22 mouse cellular contexts compared by ENCODE assay signal in genomic region chr3:90443977-90444376, GRCm38 (mm10). TPM values are rescaled to one million over a fixed set of nuclear protein-coding genes. Genes with fewer than 3 reads are reported as not detected.
DNase-seq lines count a peak whose midpoint lies in the region; ATAC-seq and TF ChIP-seq lines count a peak whose summit lies in the region.
"Had no signal": no experiment of that assay in that cellular context is flagged by ENCODE, and none has a peak within 500 bp of the region (broad histone marks: within the 10 kb centered on the region; RNA-seq: fewer than 3 reads in every experiment).

No protein-coding gene starts in this region.

- H3K4me1 ChIP-seq in E14TG2a.4 (replicated peaks; ENCODE audit: low read depth, low read length): peaks cover 64% of the 10 kb centered on the region
- H3K4me1 ChIP-seq in embryonic facial prominence, embryonic 10.5 days: peaks cover 26% of the 10 kb centered on the region
- H3K4me1 ChIP-seq in liver, embryonic 11.5 days (replicated peaks; ENCODE audit: control insufficient read depth, insufficient read depth, low read length): peaks cover 12% of the 10 kb centered on the region
- H3K4me1 ChIP-seq in midbrain, embryonic 16.5 days (ENCODE audit: control insufficient read depth, insufficient read depth, low read length): peaks cover 17% of the 10 kb centered on the region

- no peaks in the 10 kb centered on the region for H3K9me3 ChIP-seq in E14TG2a.4 (ENCODE audit: low read length)
- H3K9me3 ChIP-seq in embryonic facial prominence, embryonic 10.5 days: no peaks in the 10 kb centered on the region
- no peaks in the 10 kb centered on the region for H3K9me3 ChIP-seq in liver, embryonic 11.5 days (ENCODE audit: control insufficient read depth, low read length)
- no peaks in the 10 kb centered on the region for H3K9me3 ChIP-seq in midbrain, embryonic 16.5 days (replicated peaks; ENCODE audit: control insufficient read depth, low read length, poor library complexity, severe bottlenecking)
- H3K9me3 ChIP-seq: embryonic facial prominence, embryonic 12.5 days; forebrain, embryonic 15.5 days; heart, embryonic 15.5 days; intestine, embryonic 15.5 days had no signal

- no peak for ATAC-seq in liver, embryonic 11.5 days (replicated peaks; ENCODE audit: low FRiP score)
- no peak for ATAC-seq in midbrain, embryonic 16.5 days
- ATAC-seq: forebrain, embryonic 15.5 days; intestine, embryonic 15.5 days had no signal

- no peak overlapping the region for H3K9ac ChIP-seq in liver, embryonic 11.5 days (ENCODE audit: low read depth, low read length)
- H3K9ac ChIP-seq in midbrain, embryonic 16.5 days (ENCODE audit: low read depth, low read length): no peak overlapping the region
- H3K9ac ChIP-seq: embryonic facial prominence, embryonic 12.5 days; forebrain, embryonic 15.5 days; heart, embryonic 15.5 days; hindbrain, embryonic 14.5 days; intestine, embryonic 15.5 days had no signal

- no peak overlapping the region for H3K4me2 ChIP-seq in liver, embryonic 11.5 days
- no peak overlapping the region for H3K4me2 ChIP-seq in midbrain, embryonic 16.5 days (ENCODE audit: low read length)
- H3K4me2 ChIP-seq: embryonic facial prominence, embryonic 12.5 days; forebrain, embryonic 15.5 days; heart, embryonic 11.5 days; heart, embryonic 15.5 days; hindbrain, embryonic 14.5 days; intestine, embryonic 15.5 days had no signal

- DNase-seq in adrenal gland, postnatal 14 days: peak; percentile 41
- no peak for DNase-seq in adrenal gland, adult 8-10 months
- DNase-seq in NIH3T3 (ENCODE audit: low read depth): peak; percentile 20
- DNase-seq in embryonic facial prominence, embryonic 10.5 days (ENCODE audit: low spot score): no peak
- DNase-seq in left cerebral cortex, adult 8-10 months (ENCODE audit: low spot score in 2 of 2): no peak
- DNase-seq in liver, embryonic 11.5 days (ENCODE audit: low spot score): no peak
- DNase-seq: cerebellum, adult 2 months; cerebellum, postnatal 10 days; gastrocnemius, postnatal 10 days; heart, adult 18-20 months; heart, postnatal 14 days; kidney, adult 8-10 months had no signal

- 82% methylated on average over 3 of the region's 3 CpGs for WGBS in embryonic facial prominence, embryonic 10.5 days
- WGBS in liver, embryonic 11.5 days: 87% methylated on average over 3 of the region's 3 CpGs
- WGBS in midbrain, embryonic 16.5 days: 91% methylated on average over 3 of the region's 3 CpGs

- no peak for TF ChIP-seq CTCF in E14TG2a.4 (conservative IDR thresholded peaks at IDR 0.05; ENCODE audit: low read length)

- no peaks in the 10 kb centered on the region for H3K27me3 ChIP-seq in E14TG2a.4 (ENCODE audit: insufficient read depth, low read length)
- H3K27me3 ChIP-seq in embryonic facial prominence, embryonic 10.5 days (replicated peaks; ENCODE audit: low read depth, poor library complexity, severe bottlenecking): no peaks in the 10 kb centered on the region
- H3K27me3 ChIP-seq in liver, embryonic 11.5 days (replicated peaks; ENCODE audit: control insufficient read depth, insufficient read depth, low read length): no peaks in the 10 kb centered on the region
- no peaks in the 10 kb centered on the region for H3K27me3 ChIP-seq in midbrain, embryonic 16.5 days (ENCODE audit: control insufficient read depth, insufficient read depth, low read depth, low read length)
- H3K27me3 ChIP-seq: CH12.LX; embryonic facial prominence, embryonic 12.5 days; forebrain, embryonic 15.5 days; heart, embryonic 15.5 days; intestine, embryonic 15.5 days had no signal

- H3K27ac ChIP-seq in embryonic facial prominence, embryonic 10.5 days (replicated peaks): peak overlapping the region; percentile 5; the same call in 1 of the 2 replicates
- H3K27ac ChIP-seq in liver, embryonic 11.5 days (ENCODE audit: low read depth, low read length): no peak overlapping the region
- H3K27ac ChIP-seq in midbrain, embryonic 16.5 days (ENCODE audit: low read length): no peak overlapping the region
- H3K27ac ChIP-seq: embryonic facial prominence, embryonic 12.5 days; forebrain, embryonic 15.5 days; heart, embryonic 15.5 days; hindbrain, embryonic 14.5 days; intestine, embryonic 15.5 days had no signal

- H3K36me3 ChIP-seq in E14TG2a.4 (ENCODE audit: insufficient read depth, low read length): peaks cover 11% of the 10 kb centered on the region
- H3K36me3 ChIP-seq in embryonic facial prominence, embryonic 10.5 days (replicated peaks): no peaks in the 10 kb centered on the region
- H3K36me3 ChIP-seq in liver, embryonic 11.5 days (ENCODE audit: control insufficient read depth, insufficient read depth, low read length): no peaks in the 10 kb centered on the region
- H3K36me3 ChIP-seq in midbrain, embryonic 16.5 days (ENCODE audit: control insufficient read depth, insufficient read depth, low read length): no peaks in the 10 kb centered on the region
- H3K36me3 ChIP-seq: embryonic facial prominence, embryonic 12.5 days; forebrain, embryonic 15.5 days; heart, embryonic 15.5 days; intestine, embryonic 15.5 days had no signal

- H3K4me3 ChIP-seq in E14TG2a.4 (replicated peaks; ENCODE audit: low read length): 0 out of 2 replicates have a peak overlapping the region, but pooled peaks have one; percentile 1
- H3K4me3 ChIP-seq in embryonic facial prominence, embryonic 10.5 days: no peak overlapping the region
- no peak overlapping the region for H3K4me3 ChIP-seq in liver, embryonic 11.5 days (ENCODE audit: low read depth, low read length)
- no peak overlapping the region for H3K4me3 ChIP-seq in midbrain, embryonic 16.5 days (ENCODE audit: low read depth, low read length)
- H3K4me3 ChIP-seq: embryonic facial prominence, embryonic 12.5 days; forebrain, embryonic 15.5 days; heart, embryonic 15.5 days; intestine, embryonic 15.5 days had no signal

RNA-seq across cellular contexts. Expression of gene Ints3, which starts 10.6 kb away (rescaled TPM):
- total RNA-seq in adrenal gland, postnatal 14 days (2021): 59.5 and 62.4 TPM in 2 replicates
- 100 to 1,000 TPM; 107 to 119 (median 110) TPM for total RNA-seq in adrenal gland, adult 8-10 months (2022)
- polyA plus RNA-seq in embryonic facial prominence, embryonic 10.5 days (2016; fragmentation: Nextera tagmentation; extraction: Ambion mirVana): 42.8 and 46.3 TPM in 2 replicates
- 10 to 100 TPM; 55.1 to 59.9 (median 59.0) TPM for total RNA-seq in left cerebral cortex, adult 8-10 months (2022)
- 34.0 and 35.2 TPM in 2 replicates for polyA plus RNA-seq in liver, embryonic 11.5 days (2014; fragmentation: Nextera tagmentation; extraction: Ambion mirVana)
- 30.8 and 31.7 TPM in 2 replicates for polyA plus RNA-seq in midbrain, embryonic 16.5 days (2015; fragmentation: Nextera tagmentation; extraction: Ambion mirVana)

RNA-seq across cellular contexts. Expression of gene Npr1, which starts 21.7 kb away (rescaled TPM):
- 120 and 132 TPM in 2 replicates for total RNA-seq in adrenal gland, postnatal 14 days (2021)
- total RNA-seq in adrenal gland, adult 8-10 months (2022): 100 to 1,000 TPM; 316 to 460 (median 368) TPM
- 2.0 and 3.3 TPM in 2 replicates for polyA plus RNA-seq in embryonic facial prominence, embryonic 10.5 days (2016; fragmentation: Nextera tagmentation; extraction: Ambion mirVana)
- 1 to 10 TPM; 4.2 to 6.0 (median 5.0) TPM for total RNA-seq in left cerebral cortex, adult 8-10 months (2022)
- 8.0 and 9.2 TPM in 2 replicates for polyA plus RNA-seq in liver, embryonic 11.5 days (2014; fragmentation: Nextera tagmentation; extraction: Ambion mirVana)
- 1.9 TPM in 2 replicates for polyA plus RNA-seq in midbrain, embryonic 16.5 days (2015; fragmentation: Nextera tagmentation; extraction: Ambion mirVana)
- total RNA-seq: hematopoietic stem cell, adult 5-6 weeks had no signal

RNA-seq across cellular contexts. Expression of gene Ilf2, which starts 31.9 kb away (rescaled TPM):
- 54.7 and 66.2 TPM in 2 replicates for total RNA-seq in adrenal gland, postnatal 14 days (2021)
- total RNA-seq in adrenal gland, adult 8-10 months (2022): 10 to 100 TPM; 58.9 to 75.2 (median 67.3) TPM
- polyA plus RNA-seq in embryonic facial prominence, embryonic 10.5 days (2016; fragmentation: Nextera tagmentation; extraction: Ambion mirVana): 356 and 367 TPM in 2 replicates
- total RNA-seq in left cerebral cortex, adult 8-10 months (2022): 10 to 100 TPM; 84.9 to 98.9 (median 93.3) TPM
- polyA plus RNA-seq in liver, embryonic 11.5 days (2014; fragmentation: Nextera tagmentation; extraction: Ambion mirVana): 169 and 174 TPM in 2 replicates
- 260 and 272 TPM in 2 replicates for polyA plus RNA-seq in midbrain, embryonic 16.5 days (2015; fragmentation: Nextera tagmentation; extraction: Ambion mirVana)

RNA-seq across cellular contexts. Expression of gene Snapin, which starts 46.9 kb away (rescaled TPM):
- 46.1 and 49.2 TPM in 2 replicates for total RNA-seq in adrenal gland, postnatal 14 days (2021)
- 100 to 1,000 TPM in 1 of 4 experiments, 10 to 100 TPM in 3; 73.3 to 105 (median 83.4) TPM for total RNA-seq in adrenal gland, adult 8-10 months (2022)
- polyA plus RNA-seq in embryonic facial prominence, embryonic 10.5 days (2016; fragmentation: Nextera tagmentation; extraction: Ambion mirVana): 55.5 and 57.2 TPM in 2 replicates
- total RNA-seq in left cerebral cortex, adult 8-10 months (2022): 10 to 100 TPM; 62.4 to 74.7 (median 67.1) TPM
- 44.9 and 46.4 TPM in 2 replicates for polyA plus RNA-seq in liver, embryonic 11.5 days (2014; fragmentation: Nextera tagmentation; extraction: Ambion mirVana)
- 85.1 and 86.6 TPM in 2 replicates for polyA plus RNA-seq in midbrain, embryonic 16.5 days (2015; fragmentation: Nextera tagmentation; extraction: Ambion mirVana)

RNA-seq across cellular contexts. Expression of gene Slc27a3, which starts 54.2 kb away (rescaled TPM):
- 73.1 and 86.4 TPM in 2 replicates for total RNA-seq in adrenal gland, postnatal 14 days (2021)
- total RNA-seq in adrenal gland, adult 8-10 months (2022): 100 to 1,000 TPM; 132 to 297 (median 196) TPM
- 29.4 and 33.9 TPM in 2 replicates for polyA plus RNA-seq in embryonic facial prominence, embryonic 10.5 days (2016; fragmentation: Nextera tagmentation; extraction: Ambion mirVana)
- 1 to 10 TPM; 5.7 to 7.9 (median 7.4) TPM for total RNA-seq in left cerebral cortex, adult 8-10 months (2022)
- 6.4 and 6.7 TPM in 2 replicates for polyA plus RNA-seq in liver, embryonic 11.5 days (2014; fragmentation: Nextera tagmentation; extraction: Ambion mirVana)
- polyA plus RNA-seq in midbrain, embryonic 16.5 days (2015; fragmentation: Nextera tagmentation; extraction: Ambion mirVana): 30.7 and 33.8 TPM in 2 replicates

Comparison
In these comparisons a context has a peak if more than half of its experiments do, and no peak if none do; other contexts are left out.
1. DNase-seq: peak in adrenal gland, postnatal 14 days (single experiment) and NIH3T3 (single experiment); none in adrenal gland, adult 8-10 months (single experiment), embryonic facial prominence, embryonic 10.5 days (single experiment), left cerebral cortex, adult 8-10 months (0 of 2) and liver, embryonic 11.5 days (single experiment).
2. RNA of gene Npr1, which starts 21.7 kb away (total RNA-seq): 316 to 460 TPM in adrenal gland, adult 8-10 months and 120 to 132 TPM in adrenal gland, postnatal 14 days; 4.2 to 6.0 TPM in left cerebral cortex, adult 8-10 months; every median in the first group is over 10 times any median in the second.